ENCODE assay signal across 8 mouse cellular contexts in the genomic region with DNA sequence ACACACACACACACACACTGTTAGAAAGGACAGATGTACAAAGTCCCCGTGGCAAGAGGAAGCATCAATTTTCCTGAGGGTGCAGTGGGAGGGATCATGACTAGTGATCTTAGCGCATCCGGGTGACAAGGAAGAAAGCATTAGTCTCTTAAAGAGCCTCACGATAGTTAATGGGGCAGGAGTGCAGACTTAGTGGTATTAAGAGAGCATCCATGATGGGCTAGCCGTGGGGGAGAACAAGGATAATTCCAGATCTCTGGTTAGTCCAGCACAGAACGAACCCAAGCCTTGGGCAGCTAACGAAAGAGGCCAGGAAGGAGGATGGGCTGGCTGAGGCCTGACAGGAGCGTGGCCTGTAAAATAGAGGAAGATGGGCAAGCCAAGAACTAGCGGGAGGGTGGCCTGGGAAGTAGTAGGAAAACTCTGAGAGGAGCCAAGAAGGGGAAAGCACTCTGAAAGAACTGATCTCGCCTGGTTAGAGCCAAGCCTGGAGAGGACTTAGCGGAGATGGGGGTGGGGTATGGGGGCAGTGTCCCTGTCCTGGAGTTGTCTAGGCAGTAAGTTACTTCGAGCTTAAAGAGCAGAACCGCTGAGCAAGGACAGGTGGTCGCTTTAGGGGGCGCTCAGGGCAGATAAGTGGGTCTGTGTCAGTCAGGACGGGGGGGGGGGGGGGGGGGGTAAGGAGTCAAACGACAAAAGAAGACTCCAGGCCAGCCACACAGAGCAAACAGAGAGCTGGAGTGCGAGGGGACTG. TPM values are rescaled to one million over a fixed set of nuclear protein-coding genes. Genes with fewer than 3 reads are reported as not detected.
A peak's percentile ranks its signal among the peaks of the same experiment; 100 is the strongest.
DNase-seq lines count a peak whose midpoint lies in the region; ATAC-seq and TF ChIP-seq lines count a peak whose summit lies in the region.

A gene (plus strand): TSS at position 182 of the 754 bp plus-strand sequence.

- H3K4me1 ChIP-seq in spleen, adult 2 months (ENCODE audit: control insufficient read depth, insufficient read depth, insufficient read length): no peaks in the 10 kb centered on the region
- no peaks in the 10 kb centered on the region for H3K4me1 ChIP-seq in kidney, adult 2 months (ENCODE audit: control insufficient read depth, insufficient read depth, low read length)
- peaks cover 23% of the 10 kb centered on the region for H3K4me1 ChIP-seq in liver, embryonic 12.5 days
- H3K4me1 ChIP-seq in neural tube, embryonic 12.5 days: peaks cover 19% of the 10 kb centered on the region

- H3K4me2 ChIP-seq in liver, embryonic 12.5 days: peak within 1 kb of the TSS; percentile 84
- peak within 1 kb of the TSS; percentile 80 for H3K4me2 ChIP-seq in neural tube, embryonic 12.5 days (replicated peaks)

- no peak for ATAC-seq in liver, embryonic 12.5 days
- 0 out of 2 replicates have a peak, but pooled peaks have one; percentile 6 for ATAC-seq in neural tube, embryonic 12.5 days (ENCODE audit: low FRiP score, low read depth)

- H3K36me3 ChIP-seq in spleen, adult 2 months (ENCODE audit: control insufficient read depth, insufficient read depth, low read length): no peaks in the 10 kb centered on the region
- H3K36me3 ChIP-seq in kidney, adult 2 months (ENCODE audit: control insufficient read depth, insufficient read depth, low read length): no peaks in the 10 kb centered on the region
- H3K36me3 ChIP-seq in liver, embryonic 12.5 days: 0 out of 2 replicates have a peak, but pooled peaks cover 3% of the 10 kb centered on the region
- H3K36me3 ChIP-seq in neural tube, embryonic 12.5 days: no peaks in the 10 kb centered on the region

- no peak for TF ChIP-seq POLR2A in spleen, adult 2 months (IDR thresholded peaks at IDR 0.05; ENCODE audit: low read depth, low read length)
- no peak for TF ChIP-seq POLR2A in brain, embryonic 14.5 days (IDR thresholded peaks at IDR 0.05; ENCODE audit: borderline replicate concordance, extremely low read depth, insufficient read depth, insufficient read length, poor library complexity, severe bottlenecking)
- no peak for TF ChIP-seq POLR2A in kidney, adult 2 months (IDR thresholded peaks at IDR 0.05; ENCODE audit: low read depth, low read length)

- peak within 1 kb of the TSS; percentile 74 for H3K4me3 ChIP-seq in spleen, adult 2 months (ENCODE audit: extremely low read depth, insufficient read depth, insufficient read length)
- H3K4me3 ChIP-seq in kidney, adult 2 months (ENCODE audit: insufficient read depth, low read depth, low read length): peak within 1 kb of the TSS; percentile 47
- H3K4me3 ChIP-seq in liver, embryonic 12.5 days: peak within 1 kb of the TSS; percentile 62
- peak within 1 kb of the TSS; percentile 57 for H3K4me3 ChIP-seq in neural tube, embryonic 12.5 days

- no peaks in the 10 kb centered on the region for H3K27me3 ChIP-seq in spleen, adult 2 months (ENCODE audit: control insufficient read depth, insufficient read depth, low read length)
- no peaks in the 10 kb centered on the region for H3K27me3 ChIP-seq in kidney, adult 2 months (replicated peaks; ENCODE audit: control insufficient read depth, insufficient read depth, low read length)
- peaks cover 16% of the 10 kb centered on the region for H3K27me3 ChIP-seq in liver, embryonic 12.5 days (replicated peaks)
- no peaks in the 10 kb centered on the region for H3K27me3 ChIP-seq in neural tube, embryonic 12.5 days (replicated peaks)

- whole genome bisulfite sequencing in spleen, adult 2 months: 39% methylated on average over 17 of the region's 18 CpGs
- 19% methylated on average over 18 of the region's 18 CpGs for WGBS in kidney, adult 2 months
- 24% methylated on average over 18 of the region's 18 CpGs for WGBS in liver, embryonic 12.5 days (ENCODE audit: insufficient replicate concordance)
- 22% methylated on average over 18 of the region's 18 CpGs for WGBS in neural tube, embryonic 12.5 days

- DNase-seq in spleen, adult 2 months (ENCODE audit: low read depth in 1 of 2, low spot score in 2 of 2): no peak
- no peak for DNase-seq in spleen, postnatal 14 days (ENCODE audit: low spot score in 2 of 2)
- peak; percentile 46 for DNase-seq in brain, embryonic 14.5 days (ENCODE audit: low read depth)
- peak; percentile 38 for DNase-seq in heart, adult 8-10 months (ENCODE audit: low spot score)
- DNase-seq in kidney, adult 2 months: peak; percentile 58
- no peak for DNase-seq in thymus, adult 18-20 months

- H3K9ac ChIP-seq in liver, embryonic 12.5 days: peak within 1 kb of the TSS; percentile 73
- peak within 1 kb of the TSS; percentile 77 for H3K9ac ChIP-seq in neural tube, embryonic 12.5 days

- no peak for TF ChIP-seq CTCF in spleen, adult 2 months (IDR thresholded peaks at IDR 0.05; ENCODE audit: extremely low read depth, insufficient read depth, insufficient read length, insufficient replicate concordance)
- TF ChIP-seq CTCF in brain, embryonic 14.5 days (IDR thresholded peaks at IDR 0.05; ENCODE audit: borderline replicate concordance, extremely low read depth, insufficient read depth, insufficient read length): no peak
- no peak for TF ChIP-seq CTCF in kidney, adult 2 months (conservative IDR thresholded peaks at IDR 0.05; ENCODE audit: insufficient read depth, insufficient read length, low read depth, low read length)

- peak within 1 kb of the TSS; percentile 58 for H3K27ac ChIP-seq in spleen, adult 2 months (ENCODE audit: insufficient read depth, low read length)
- peak within 1 kb of the TSS; percentile 72; the same call in 1 of the 2 replicates for H3K27ac ChIP-seq in kidney, adult 2 months (ENCODE audit: insufficient read depth, low read depth, low read length)
- peak within 1 kb of the TSS; percentile 25 for H3K27ac ChIP-seq in liver, embryonic 12.5 days
- no peak within 1 kb of the TSS for H3K27ac ChIP-seq in neural tube, embryonic 12.5 days

- H3K9me3 ChIP-seq in liver, embryonic 12.5 days (replicated peaks): no peaks in the 10 kb centered on the region
- H3K9me3 ChIP-seq in neural tube, embryonic 12.5 days: no peaks in the 10 kb centered on the region

RNA-seq across cellular contexts. Expression of the gene that starts here (rescaled TPM):
- 96.3 and 106 TPM in 2 replicates for polyA plus RNA-seq in spleen, adult 2 months (2012; rRNA removed)
- 57.5 and 64.9 TPM in 2 replicates for polyA plus RNA-seq in brain, embryonic 14.5 days (2012; rRNA removed)
- 10 to 100 TPM; 10.1 to 18.8 (median 14.9) TPM for total RNA-seq in heart, adult 8-10 months (2022)
- polyA plus RNA-seq in kidney, adult 2 months (2012; rRNA removed): 53.3 and 60.4 TPM in 2 replicates
- polyA plus RNA-seq in liver, embryonic 12.5 days (2016; fragmentation: Nextera tagmentation; extraction: Ambion mirVana): 34.5 and 34.8 TPM in 2 replicates
- 73.6 and 76.8 TPM in 2 replicates for polyA plus RNA-seq in neural tube, embryonic 12.5 days (2016; fragmentation: Nextera tagmentation; extraction: Ambion mirVana)

Comparison
In these comparisons a context has a peak if more than half of its experiments do, and no peak if none do; other contexts are left out.
1. DNase-seq: peak in brain, embryonic 14.5 days (single experiment), heart, adult 8-10 months (single experiment) and kidney, adult 2 months (single experiment); none in spleen, adult 2 months (0 of 2), spleen, postnatal 14 days (0 of 2) and thymus, adult 18-20 months (0 of 2).
2. Peak in every context shown above with its lines, with median percentiles within 50 percentile points of each other: H3K4me3 ChIP-seq.